Mouse (Mus musculus) adipocyte (in vitro differentiated cells): ENCODE data around the gene Psmd7.
"Not testable (repeated sequence)": the region's sequence is repeated elsewhere in the genome, so short reads cannot be mapped to it uniquely, and the experiment has no call there.

Experiments used
- DNase-seq: peaks from one replicate; pipeline ENCODE4 v3.0.0-alpha.2; 2016; ENCODE audit warnings: low spot score

Psmd7 gene

DNA sequence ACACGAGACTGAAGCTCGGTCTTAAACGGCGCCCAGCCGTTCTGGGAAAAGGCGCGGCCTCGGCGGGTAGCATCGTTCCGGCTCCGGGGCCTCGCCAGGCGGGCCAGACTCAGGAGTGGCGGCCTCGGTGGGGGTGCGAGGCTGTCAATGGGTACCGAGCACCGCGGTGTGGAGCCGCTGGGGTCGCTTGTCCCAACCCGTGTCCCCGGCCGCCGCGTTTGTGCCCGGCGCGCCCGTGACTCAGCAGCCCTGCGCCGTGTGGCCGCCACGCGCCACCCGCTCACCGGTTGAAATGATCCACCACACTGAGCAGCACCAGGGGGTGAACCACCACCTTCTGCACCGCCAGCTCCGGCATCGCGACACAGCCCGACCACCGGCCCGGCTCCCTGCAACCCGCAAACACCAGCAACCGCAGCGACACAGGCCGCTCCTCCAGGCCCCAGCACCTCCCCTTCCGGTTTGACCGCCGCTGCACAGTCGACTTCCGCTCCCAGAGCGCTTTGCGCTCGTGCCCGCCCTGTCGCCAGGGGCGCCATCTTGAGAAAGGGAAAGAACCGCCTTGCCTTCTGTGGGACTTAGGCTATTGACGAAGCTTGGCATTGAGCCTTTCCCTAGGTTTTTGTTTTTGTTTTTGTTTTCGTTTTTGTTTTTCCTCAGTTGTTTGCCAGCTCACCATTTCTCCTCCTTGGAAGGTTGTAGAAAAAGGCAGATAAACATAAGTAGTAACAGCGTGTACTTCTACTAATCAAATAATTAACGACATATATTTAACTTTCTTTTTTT is at the start of gene Psmd7:
Gene Psmd7, minus strand, starts transcription at position 470 of the 786 bp plus-strand sequence.
- peak; percentile 98 for DNase-seq

DNA sequence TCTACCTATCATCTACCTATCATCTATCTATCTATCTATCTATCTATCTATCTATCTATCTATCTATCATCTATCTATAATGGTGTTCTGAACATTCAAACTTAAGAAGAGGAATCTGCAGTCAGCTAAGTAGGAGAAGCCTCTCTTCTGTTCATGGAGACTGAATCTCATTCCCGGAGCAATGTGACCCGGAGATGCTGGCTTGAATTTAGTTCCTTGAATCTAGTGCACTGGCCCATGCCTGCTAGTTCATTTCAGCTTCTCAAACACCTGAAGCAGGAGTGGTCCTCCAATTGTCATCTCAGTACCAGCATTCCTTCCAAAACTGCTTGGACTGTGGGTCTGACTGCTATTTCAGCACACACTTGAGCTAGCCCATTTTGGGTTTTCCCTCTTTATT is 45.5 kb upstream of the Psmd7 start:
- no peak for DNase-seq

DNA sequence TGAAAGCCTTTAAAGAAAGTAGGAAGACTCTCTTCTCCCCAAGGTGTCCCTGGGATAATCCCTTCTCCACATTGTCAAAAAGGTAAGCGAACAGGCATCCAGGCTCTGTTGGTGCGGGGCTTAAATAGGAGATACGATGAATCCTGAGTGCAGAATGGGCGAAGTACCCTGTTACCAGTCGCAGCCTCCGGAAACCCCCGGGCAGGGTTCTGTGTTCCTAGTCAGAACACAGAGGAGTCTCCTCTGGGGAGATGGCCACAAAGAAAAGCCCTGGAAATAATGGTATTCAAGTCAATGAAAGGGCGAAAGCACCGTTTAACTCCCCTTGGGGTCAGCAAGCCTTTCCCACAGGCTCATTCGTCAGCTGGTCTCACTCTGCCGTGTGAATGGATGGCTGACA is 41.4 kb upstream of the Psmd7 start:
- DNase-seq, result no peak

DNA sequence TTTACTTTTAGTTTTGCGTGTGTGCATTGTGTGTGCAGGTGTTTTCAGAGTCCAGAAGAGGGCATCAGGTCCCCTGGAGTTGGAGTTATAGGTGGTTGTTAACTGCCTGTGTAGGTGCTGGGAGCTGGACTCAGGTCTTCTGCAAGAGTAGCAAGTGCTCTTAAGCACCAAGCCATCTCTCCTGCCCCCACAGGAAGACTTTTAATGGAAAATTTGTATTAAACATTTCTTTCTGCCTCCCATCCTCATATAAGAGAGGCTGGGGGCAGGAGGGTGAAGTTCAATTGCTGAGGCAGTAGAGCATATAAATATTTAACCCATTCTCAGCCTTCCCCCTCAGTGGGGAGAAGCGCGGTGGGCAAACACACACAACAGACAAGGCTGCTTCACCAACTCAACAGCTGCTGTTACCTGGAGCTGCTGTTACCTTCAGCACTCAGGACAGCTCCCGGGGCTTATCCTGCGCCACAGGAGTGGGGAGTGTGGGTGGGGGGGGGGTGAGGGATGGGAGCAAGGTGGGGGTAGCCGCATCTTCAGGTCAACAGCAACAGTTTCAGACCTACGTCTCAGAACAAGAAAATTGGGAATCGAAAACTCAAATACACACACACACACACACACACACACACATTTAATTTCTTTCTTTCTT is 40.4 kb upstream of the Psmd7 start:
- no peak for DNase-seq

DNA sequence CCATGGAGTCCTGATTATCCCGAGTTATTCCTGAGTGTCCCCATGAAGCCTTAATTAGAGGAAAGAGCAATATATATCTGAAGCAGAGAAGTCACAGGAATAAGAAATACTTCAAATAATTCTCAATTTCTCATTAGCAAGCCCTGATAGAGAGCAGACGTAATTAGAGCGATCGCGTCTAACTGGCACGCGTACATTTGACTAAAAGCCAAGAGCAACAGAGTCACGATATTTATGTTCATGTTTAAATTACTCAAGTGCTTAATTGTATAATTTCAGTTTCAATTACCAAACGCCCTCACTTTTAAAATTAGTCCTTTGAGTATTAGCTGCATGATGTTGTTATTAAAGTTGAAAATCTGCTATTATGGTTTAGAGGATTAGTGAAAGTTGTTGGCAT is 39.6 kb upstream of the Psmd7 start:
- DNase-seq, result no peak

DNA sequence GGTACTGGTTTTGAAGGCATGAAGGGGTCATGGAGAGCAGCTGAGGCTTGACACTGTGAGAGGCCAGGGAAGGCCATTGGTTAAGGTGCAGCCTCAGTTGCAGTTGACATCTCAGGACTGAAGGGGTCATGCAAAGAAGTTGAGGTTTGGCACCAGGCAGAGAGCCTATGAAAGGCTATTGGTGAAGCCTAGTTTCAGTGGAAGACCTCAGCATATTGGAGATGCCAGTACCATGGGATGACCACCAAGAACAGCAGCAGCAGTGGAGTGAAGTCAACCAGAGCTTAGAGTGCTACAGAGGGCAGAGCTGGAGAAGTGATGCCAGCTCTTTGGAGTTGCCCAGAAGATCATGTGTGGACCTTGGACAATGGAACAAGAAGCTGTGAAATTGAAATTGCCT is 36.0 kb upstream of the Psmd7 start:
- not testable (repeated sequence) for DNase-seq

DNA sequence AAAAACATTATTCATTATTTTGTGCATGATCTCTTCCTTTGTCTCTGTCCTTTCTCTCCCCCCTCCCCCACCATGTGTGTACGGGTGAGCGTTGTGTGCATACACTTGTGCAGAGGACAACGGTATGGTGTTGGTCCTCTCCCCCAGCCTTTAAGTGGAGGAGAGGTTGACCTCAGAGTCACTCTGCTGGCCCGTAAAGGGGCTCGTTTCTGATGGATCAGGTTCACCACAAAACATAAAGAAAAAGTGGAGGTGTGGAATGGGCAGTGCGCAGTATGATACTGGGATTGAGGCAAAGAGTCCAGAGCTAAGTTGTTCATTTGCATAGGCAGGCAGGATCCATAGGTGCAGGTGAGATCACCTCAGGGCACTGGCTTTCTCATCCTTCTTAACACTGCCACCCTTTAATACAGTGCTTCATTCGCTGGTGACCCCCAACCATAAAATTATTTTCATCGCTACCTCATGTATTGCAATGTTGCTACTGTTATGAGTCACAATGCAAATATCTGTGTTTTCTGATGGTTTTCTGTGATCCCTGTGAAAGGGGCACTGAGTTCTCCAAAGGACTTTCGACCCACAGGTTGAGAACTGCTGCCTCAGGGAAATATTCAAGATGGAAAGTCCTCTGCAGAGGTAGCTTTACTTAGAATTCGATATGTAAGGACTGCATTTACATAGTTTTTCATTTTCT is 33.8 kb upstream of the Psmd7 start:
- DNase-seq, result no peak

DNA sequence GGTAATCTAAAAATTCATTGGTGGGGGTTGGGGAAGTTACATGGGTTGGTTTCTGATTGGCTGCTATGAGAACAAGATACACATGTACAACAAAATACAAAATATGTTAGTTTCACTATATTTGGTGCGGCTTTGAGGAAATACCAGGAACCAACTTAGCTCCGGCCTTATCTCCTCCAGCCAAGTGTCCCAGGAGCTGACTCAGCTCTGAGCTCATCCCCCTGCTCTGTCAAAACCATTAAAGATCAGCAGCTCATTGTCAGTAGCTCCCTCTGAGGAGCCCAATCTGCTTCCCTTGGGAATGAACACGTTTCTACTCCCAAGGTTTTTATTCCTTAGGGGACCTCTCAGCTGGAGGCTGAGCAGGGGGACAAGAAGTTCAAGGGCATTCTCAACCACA is 32.9 kb upstream of the Psmd7 start:
- DNase-seq, result no peak

DNA sequence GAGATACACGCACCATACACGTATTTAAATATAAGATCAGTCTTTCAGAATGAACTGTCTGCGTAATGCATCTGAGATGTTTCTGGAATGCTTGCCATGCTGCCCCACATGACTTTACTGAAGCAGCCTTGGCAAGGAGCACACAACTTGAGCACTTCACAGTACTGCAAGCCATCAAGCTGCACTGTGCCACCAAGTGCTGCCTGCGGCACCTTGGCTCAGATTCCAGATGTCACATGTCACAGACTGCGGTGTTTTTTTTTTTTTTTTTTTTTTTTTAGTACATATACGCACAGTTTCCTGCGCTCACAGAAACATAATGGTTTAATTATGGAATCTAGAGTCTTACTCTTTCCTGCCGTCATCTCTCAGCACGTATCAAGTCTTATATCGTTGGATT is 30.2 kb upstream of the Psmd7 start:
- no peak for DNase-seq

DNA sequence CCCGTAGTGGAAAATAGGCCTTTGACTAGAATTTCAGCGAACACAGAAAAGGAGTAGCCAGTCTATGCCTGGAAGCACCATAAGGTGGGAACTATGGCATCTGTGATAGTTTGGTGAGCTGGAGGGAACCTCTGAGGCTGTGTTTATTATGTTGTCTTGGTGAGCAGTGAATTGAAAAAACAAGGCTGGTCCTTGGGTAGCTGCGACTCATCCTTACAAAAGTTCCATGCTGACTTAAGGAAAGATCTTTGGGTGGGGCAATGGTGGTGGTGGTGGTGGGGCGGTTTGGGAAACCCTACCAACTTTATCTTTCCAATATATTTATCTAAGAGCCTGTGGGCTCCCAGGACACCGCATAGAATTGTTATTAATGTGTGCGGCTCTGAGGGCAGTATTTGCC is 25.1 kb upstream of the Psmd7 start:
- no peak for DNase-seq

DNA sequence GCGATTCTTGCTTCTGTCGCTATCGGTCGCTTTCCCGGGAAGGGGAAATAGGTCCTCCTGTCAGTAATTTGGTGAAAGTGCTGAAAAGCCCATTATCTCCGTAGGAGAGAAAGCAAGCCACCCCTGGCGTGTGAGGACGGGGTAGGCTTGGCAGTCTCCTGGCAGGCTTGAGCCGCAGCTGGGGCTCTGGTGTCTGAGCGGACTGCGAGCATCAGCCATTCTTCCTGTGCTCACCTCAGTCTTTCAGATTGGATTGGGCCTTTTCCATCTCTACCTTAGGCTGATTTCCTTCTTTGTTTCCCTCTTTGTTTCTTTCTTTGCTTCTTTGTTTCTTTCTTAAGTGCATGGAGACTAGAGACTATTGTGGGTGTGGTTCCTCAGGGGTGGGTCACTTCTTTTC is 22.6 kb upstream of the Psmd7 start:
- no peak for DNase-seq

DNA sequence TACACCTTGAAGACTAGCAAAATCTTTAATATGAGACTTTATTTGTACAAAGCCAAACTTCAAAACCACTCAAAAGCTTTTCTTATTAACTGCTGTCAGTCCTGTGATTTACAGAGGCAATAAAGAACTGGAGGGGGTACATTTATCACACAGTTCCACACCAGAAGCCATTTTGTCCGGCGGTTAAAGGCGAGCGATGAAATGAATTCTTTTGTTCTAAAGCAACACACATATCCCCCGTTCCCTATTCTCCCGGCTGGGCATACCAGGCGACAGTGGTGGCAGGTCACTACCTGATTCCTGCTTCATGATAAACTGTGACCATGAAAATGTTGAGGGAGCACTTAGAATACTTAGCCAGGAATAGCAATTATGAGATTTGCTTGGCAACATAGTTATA is 20.5 kb upstream of the Psmd7 start:
- no peak for DNase-seq

DNA sequence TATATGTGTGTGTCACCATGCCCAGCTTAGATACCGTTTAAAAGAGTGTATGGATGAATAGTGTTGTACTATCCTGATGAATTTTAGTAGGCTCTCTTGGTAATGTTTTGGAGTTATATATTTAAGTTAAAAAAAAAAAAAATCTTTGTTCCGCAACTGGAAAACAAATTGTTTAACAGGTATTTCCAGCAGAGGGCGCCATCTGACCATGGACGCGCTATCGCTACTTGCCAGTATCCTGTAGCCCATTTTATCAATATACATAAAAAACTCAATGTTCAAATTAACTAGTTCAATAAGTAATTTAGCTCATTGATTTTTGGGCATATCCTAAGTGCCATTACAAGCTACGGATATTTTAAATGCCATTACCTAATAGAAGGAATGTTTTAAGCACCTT is 14.8 kb upstream of the Psmd7 start:
- peak; percentile 82 for DNase-seq

DNA sequence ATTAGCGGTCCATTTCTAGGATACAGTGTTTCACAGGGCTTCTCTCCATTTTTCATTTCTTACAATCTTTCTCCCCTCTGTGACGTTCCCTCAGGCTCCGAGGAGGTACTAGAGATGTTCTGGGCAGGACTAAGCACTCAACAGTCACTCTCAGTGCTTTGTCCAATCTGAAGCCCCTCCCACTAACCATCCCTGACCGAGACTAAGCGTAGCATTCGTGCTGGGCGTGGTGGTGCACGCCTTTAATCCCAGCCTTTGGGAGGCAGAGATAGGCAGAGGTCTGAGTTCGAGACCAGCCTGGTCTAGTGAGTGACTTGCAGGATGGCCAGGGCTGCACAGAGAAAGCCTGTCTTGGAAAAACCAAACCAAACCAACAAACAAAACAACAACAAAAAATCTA is 11.4 kb upstream of the Psmd7 start:
- no peak for DNase-seq

DNA sequence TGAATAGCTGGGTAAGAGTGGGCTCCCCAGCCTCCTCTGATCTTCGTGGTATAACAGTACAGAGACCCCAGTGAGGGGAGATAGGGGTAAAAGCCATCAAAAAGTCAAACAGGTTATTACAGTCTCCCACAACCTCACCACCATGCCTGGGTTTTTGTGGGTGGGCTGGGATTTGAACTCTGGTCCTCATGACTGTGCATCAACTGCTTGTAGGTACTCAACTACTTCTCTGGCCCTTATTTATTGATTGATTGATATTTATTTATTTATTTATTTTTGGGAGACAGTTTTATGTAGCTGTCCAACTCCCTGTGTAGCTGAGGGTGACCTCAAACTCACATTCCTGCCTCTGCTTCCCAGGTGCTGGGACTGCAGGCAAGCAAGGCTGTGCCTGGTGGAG is 9.5 kb upstream of the Psmd7 start:
- DNase-seq, result no peak

DNA sequence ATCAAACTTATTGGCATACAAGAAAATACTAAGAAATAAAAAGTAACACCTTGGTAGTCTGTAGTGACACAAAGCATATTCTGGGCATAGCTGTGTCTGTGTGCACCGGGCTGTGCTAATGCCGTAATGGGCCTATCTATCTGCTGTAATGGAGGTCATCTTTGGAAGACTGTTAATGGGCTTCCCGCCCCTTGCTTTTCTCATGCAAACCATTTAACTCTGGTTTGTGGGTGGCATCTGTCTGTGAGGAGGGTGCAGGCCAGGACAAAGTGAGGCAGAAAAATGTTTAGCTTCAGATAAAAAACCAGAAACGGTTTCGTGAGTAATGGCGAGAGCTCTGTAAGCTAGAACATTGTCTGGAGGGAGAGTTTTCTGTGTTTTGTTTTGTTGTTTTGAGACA is 6.6 kb upstream of the Psmd7 start:
- DNase-seq, result no peak

DNA sequence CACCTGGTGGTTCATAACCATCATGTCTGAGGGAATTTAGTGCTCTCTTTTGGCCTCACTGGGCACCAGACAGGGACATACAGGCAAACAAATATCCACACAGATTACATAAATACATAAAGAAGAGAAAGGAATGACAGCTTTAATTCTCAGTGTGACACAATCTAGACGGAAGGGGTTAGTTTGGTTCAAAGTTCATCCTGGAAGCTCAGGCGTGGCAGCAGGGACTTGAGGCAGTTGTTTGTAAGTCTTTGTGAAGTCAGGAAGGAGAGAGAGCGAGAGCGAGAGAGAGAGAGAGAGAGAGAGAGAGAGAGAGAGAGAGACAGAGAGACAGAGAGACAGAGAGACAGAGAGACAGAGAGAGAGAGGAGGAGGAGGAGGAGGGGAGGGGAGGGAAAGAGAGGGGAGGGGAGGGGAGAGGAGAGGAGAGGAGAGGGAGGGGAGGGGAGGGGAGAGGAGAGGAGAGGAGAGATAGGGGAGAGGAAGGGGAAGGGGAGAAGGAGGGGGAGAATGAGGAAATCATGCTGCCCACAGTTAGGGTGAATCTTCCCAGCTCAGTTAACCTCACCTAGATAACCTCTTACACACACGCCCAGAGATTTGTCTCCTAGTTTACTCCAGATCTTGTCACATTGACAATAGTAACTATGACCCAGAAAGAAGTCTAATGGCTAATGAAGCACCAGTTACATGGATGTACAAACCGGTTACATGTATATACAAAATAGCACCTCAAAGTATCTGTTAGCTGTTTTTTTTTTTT is 5.9 kb upstream of the Psmd7 start:
- no peak for DNase-seq

DNA sequence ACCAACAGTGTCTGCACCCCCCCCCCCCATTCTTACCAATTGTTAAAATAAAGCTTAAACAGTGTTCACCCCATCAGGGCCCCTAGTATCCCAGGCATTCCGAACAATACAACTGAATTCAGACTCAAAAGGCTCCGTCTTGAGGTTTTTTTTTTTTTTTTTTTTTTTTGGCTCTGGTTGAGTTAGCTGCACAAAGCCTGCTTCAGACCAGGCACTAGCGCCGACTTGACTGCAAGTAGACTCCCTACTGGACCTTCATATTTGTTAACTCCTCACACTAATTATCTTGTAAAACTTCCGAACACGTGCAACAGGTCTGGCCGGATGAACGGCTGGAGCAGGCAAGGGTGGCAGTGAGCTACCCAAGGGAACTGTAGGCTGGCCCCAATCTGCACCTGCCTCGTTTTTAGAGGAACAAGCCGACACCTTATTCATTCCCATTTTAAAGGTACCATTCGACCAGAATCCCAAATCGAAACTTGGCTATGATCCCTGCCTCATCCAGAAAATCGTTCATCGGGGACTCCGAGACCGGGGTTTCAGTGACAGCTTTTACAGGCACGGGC is 752 bp downstream of the Psmd7 start:
- DNase-seq, result peak; percentile 49

DNA sequence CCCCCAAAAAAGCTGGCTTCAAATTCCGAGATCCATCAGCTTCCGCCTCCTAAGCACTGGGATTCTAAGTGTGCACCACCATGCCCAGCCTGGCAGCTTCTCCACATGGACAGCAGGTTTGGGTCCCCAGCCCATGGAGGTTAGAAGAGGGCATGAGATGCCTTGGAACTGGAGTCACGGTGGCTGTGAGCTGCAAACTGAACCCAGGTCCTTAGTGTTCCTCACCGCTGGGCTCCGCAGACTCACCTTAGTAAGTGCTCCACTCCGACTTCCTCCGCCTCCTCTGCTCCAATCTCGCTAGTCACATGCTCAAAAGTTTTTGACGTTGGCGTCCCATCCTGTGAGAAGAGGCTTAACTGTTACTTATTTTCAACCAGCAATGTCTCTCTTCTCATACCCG is 6.1 kb downstream of the Psmd7 start:
- no peak for DNase-seq

DNA sequence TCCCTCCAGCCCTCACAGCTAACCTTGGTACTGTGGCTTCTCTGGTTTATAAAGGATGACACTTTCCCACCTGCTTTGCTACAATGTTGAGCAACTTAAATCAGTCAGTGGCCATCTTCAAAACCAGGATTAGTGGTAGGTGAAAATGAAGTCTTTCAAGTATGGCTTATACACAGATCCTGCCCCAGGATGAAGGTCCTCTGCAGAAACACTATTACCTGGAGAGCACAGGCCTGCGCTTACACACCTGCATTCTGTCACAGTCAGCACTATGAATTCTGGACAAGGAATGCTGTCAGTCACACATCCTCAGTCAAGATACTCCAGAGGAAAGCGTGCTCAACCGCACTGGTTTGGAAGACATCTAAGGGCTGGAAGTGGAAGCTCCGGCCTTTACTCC is 6.7 kb downstream of the Psmd7 start:
- DNase-seq, result no peak

DNA sequence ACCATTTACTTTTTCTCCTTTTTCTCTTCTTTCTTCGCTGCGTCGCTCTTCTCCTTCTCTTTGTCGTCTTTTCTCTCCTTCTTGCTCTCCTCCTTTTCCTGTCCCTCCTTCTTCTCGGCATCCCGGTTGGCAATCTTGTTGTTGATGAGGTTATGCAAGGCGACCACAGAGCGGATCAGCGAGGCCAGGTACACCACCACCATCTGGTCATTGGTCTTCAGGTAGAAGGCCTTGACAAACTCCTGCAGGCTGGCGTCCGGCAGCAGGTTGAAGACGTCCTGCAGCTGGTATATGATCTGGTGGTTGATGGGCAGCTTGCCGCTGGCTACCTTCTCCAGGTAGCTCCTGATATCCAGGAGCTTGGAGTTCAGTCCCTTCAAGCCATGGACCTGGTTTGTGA is 7.4 kb downstream of the Psmd7 start:
- no peak for DNase-seq

DNA sequence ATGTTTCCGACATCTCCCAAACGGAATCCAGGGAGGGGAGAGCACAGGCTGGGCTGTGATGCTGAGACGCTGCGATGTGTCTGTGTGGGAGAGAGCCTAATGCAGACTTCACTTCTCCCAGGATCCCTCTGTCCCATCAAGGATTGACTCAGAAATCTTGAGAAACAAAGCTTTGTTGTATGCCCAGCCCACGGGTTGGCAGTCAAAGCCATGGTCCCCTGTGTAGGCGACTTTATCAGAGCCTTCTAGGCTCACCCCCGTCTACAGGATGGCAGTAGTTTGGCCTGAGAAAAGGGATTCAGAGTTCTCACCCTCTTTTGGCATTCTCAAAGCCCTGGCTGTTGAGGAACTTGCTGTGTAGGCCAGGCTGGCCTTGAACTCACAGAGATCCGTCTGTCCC is 9.7 kb downstream of the Psmd7 start:
- no peak for DNase-seq
